Mouse (Mus musculus) liver, embryonic 14.5 days (tissue): ENCODE data around the gene Rin3. TPM values are rescaled to one million over a fixed set of nuclear protein-coding genes. Genes with fewer than 3 reads are reported as not detected.
A peak's percentile ranks its signal among the peaks of the same experiment; 100 is the strongest.

Source experiments
- ATAC-seq: fragments of 200-750 bp; cut with Nextera tagmentation; 2 replicates; pipeline ENCODE4 v1.8.0; 2017; ENCODE audit warnings: moderate number of reproducible peaks, mild to moderate bottlenecking, moderate library complexity; ENCODE audit not compliant: insufficient read depth
- DNase-seq, 3 experiments: peaks; one replicate each; pipeline ENCODE4 v3.0.0-alpha.2; 2012 to 2013; ENCODE audit warnings: low read depth in 3 of 3, low spot score in 3 of 3
- H3K27ac ChIP-seq: fragments of 300-500 bp; sonication (generic); 2 replicates; pipeline ENCODE4 v1.5.1; 2014; ENCODE audit warnings: moderate library complexity, mild to moderate bottlenecking, control low read depth, inconsistent platforms
- H3K27me3 ChIP-seq: fragments of 300-500 bp; sonication (generic); 2 replicates; pipeline ENCODE4 v1.6.1; 2014; ENCODE audit warnings: mild to moderate bottlenecking, low read length, moderate library complexity; ENCODE audit not compliant: control insufficient read depth, insufficient read depth
- H3K36me3 ChIP-seq: fragments of 300-500 bp; sonication (generic); replicated peaks from 2 replicates; pipeline ENCODE4 v1.6.1; 2014; ENCODE audit warnings: low read depth; ENCODE audit not compliant: control insufficient read depth, insufficient read depth
- H3K4me1 ChIP-seq, 2 experiments: fragments of 200-500 bp in 1 of 2; fragments of 300-500 bp in 1 of 2; sonication (generic) in 1 of 2; replicated peaks; 2 replicates each; pipeline ENCODE4 v1.6.1; 2012 to 2014; ENCODE audit warnings: antibody characterized with exemption in 1 of 2, inconsistent platforms in 1 of 2, low read length in 1 of 2; ENCODE audit not compliant: control insufficient read depth in 2 of 2, insufficient read depth in 2 of 2
- H3K4me2 ChIP-seq: fragments of 300-500 bp; sonication (generic); 2 replicates; pipeline ENCODE4 v1.6.1; 2014; ENCODE audit warnings: low read depth, mild to moderate bottlenecking, control low read depth, moderate library complexity
- H3K4me3 ChIP-seq, 2 experiments: fragments of 200-500 bp in 1 of 2; fragments of 300-500 bp in 1 of 2; sonication (generic) in 1 of 2; 2 replicates each; pipeline ENCODE4 v1.5.1; 2012 to 2014; ENCODE audit warnings: low read depth in 2 of 2, low read length in 2 of 2, mild to moderate bottlenecking in 2 of 2, control low read depth in 1 of 2, inconsistent platforms in 1 of 2, moderate library complexity in 1 of 2; ENCODE audit not compliant: insufficient read depth in 1 of 2
- H3K9ac ChIP-seq: fragments of 300-500 bp; sonication (generic); replicated peaks from 2 replicates; pipeline ENCODE4 v1.6.1; 2014; ENCODE audit warnings: mild to moderate bottlenecking, control low read depth, moderate library complexity
- H3K9me3 ChIP-seq: fragments of 300-500 bp; sonication (generic); 2 replicates; pipeline ENCODE4 v1.6.1; 2016; ENCODE audit warnings: low read length, mixed read lengths; ENCODE audit not compliant: control insufficient read depth
- CTCF ChIP-seq: IDR thresholded peaks from 2 replicates; pipeline ENCODE4 v1.5.1; 2016; ENCODE audit warnings: antibody characterized with exemption, low read depth, control low read depth
- EP300 ChIP-seq: IDR thresholded peaks from 2 replicates; pipeline ENCODE4 v1.6.1; 2016; ENCODE audit warnings: antibody characterized with exemption, low read depth
- WGBS: fragments of 180-500 bp; shearing (Covaris S2); extraction: QIAGEN DNeasy Blood & Tissue Kit; methylation state at CpG from one replicate; pipeline ENCODE4 v1.1.7; 2014; ENCODE audit not compliant: insufficient replicate concordance; 5-methylcytosine and 5-hydroxymethylcytosine counted together
- polyA plus RNA-seq, 2 experiments: library from polyadenylated mRNA; depleted of rRNA in 1 of 2; stranded (reverse) in 1 of 2; unstranded in 1 of 2; fragments of >200 nt; fragmentation: Nextera tagmentation in 1 of 2; extraction: Ambion mirVana in 1 of 2; gene quantifications; 2 replicates each; pipeline versions ENCODE4 v1.2.1 to v1.2.3; 2012 to 2014

Gene Rin3
- polyA plus RNA-seq (2012; rRNA removed) (3.1 and 3.2 TPM in 2 replicates), polyA plus RNA-seq (2014; fragmentation: Nextera tagmentation; extraction: Ambion mirVana) (4.5 and 5.2 TPM in 2 replicates)

DNA sequence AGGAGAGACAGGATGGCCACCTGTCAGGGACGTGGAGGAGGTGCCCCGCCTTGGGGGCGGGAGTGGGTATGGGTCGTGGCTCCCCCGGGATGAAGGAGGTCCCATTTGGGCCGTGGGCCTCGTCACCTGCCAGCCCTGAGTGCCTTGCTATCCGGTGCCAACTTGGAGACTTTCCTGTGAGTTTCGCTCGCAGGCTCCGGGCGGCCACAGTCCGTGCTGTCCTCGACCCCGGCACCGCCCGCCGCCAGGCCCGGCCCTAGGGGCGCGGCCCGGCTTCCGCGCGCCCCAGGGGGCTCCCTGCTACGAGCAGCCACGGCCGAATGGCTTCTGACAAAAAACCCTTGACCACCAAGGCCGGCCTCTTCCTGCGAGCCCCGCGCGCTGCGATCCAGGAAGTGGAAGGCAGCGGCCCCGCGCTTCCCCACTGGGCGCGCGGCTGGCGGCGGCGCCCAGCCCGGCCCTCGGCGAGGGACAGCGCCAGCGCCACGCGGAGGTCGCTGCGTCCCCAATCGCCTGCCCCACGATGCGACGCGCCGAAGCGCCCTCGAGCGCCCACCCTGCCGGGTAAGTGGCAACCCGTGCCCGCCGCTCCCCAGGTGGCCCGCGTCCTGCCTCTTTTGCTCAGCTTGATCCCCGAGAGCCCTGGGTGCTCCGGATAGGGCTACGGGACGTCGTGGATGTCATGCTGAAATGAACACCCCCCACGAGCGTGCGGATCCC, at the start of gene Rin3:
Gene Rin3, plus strand, starts transcription at position 286 of the 720 bp plus-strand sequence.
- Histone ChIP-seq H3K9ac (peak within 1 kb of the TSS; percentile 47), H3K27ac (peak within 1 kb of the TSS; percentile 31; the same call in 1 of the 2 replicates), H3K9me3 (no peaks in the 10 kb centered on the region), H3K4me2 (peak within 1 kb of the TSS; percentile 55), H3K4me1 (peaks cover 0 to 18% of the 10 kb centered on the region in 2 experiments; a peak in 2 of 4 replicates), H3K27me3 (peaks cover 6% of the 10 kb centered on the region), H3K4me3 (peak within 1 kb of the TSS; percentile 59 to 66), H3K36me3 (no peaks in the 10 kb centered on the region)
- DNase-seq: no peak
- whole genome bisulfite sequencing: 1% methylated on average over 75 of the region's 75 CpGs
- peak; percentile 36; the same call in 1 of the 2 replicates for ATAC-seq
- TF ChIP-seq EP300 (no peak), CTCF (no peak)

DNA sequence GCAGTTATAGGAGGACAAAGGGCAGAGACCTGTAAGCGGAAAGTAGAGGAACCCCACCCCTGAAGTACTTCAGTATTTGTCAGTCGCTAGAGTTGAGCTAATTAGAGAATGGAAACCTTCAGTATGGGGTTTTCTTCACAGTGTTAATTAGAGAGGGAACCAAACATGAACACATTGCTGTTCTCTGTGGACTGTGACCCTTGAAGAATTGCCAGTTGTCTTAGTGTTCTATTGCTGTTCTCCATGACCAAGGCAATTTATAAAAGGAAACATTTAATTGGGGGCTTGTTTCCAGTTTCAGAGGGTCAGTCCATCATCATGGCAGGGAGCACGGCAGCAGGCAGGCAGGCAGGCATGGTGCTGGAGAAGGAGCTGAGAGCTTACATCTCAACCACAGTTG, 47.3 kb upstream of the Rin3 start:
- Histone ChIP-seq H3K36me3 (no peaks in the 10 kb centered on the region), H3K4me2 (no peak overlapping the region), H3K27me3 (no peaks in the 10 kb centered on the region), H3K9me3 (no peaks in the 10 kb centered on the region), H3K9ac (no peak overlapping the region), H3K4me3 (no peak overlapping the region), H3K27ac (no peak overlapping the region), H3K4me1 (no peaks in the 10 kb centered on the region)
- TF ChIP-seq CTCF (no peak), EP300 (no peak)
- DNase-seq (no peak), ATAC-seq (no peak)
- WGBS: 62% methylated on average over 3 of the region's 3 CpGs

DNA sequence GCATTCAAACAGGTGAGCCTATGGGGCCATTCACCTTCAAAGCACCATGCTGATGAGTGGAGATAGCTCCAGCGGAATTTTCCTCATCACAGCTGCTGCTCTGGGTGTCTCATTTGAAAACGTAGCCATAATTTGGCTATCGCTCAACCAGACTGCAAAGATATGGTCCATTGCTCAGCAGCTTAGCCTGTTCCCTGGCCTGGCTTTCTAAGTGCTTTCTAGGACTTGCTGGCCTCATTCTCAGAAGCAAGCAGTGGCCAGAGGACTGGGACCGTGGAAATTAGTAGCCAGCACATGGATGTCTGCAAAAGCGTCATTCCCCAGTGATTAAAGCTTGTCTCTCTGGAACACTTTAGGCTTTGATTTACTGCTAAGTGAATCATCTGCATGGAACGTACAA, 46.5 kb upstream of the Rin3 start:
- Histone ChIP-seq H3K9me3 (no peaks in the 10 kb centered on the region), H3K4me1 (no peaks in the 10 kb centered on the region), H3K4me3 (no peak overlapping the region), H3K36me3 (no peaks in the 10 kb centered on the region), H3K4me2 (no peak overlapping the region), H3K9ac (no peak overlapping the region), H3K27ac (no peak overlapping the region), H3K27me3 (no peaks in the 10 kb centered on the region)
- TF ChIP-seq EP300 (no peak), CTCF (no peak)
- ATAC-seq: no peak
- DNase-seq: no peak
- WGBS: 68% methylated on average over 6 of the region's 6 CpGs

DNA sequence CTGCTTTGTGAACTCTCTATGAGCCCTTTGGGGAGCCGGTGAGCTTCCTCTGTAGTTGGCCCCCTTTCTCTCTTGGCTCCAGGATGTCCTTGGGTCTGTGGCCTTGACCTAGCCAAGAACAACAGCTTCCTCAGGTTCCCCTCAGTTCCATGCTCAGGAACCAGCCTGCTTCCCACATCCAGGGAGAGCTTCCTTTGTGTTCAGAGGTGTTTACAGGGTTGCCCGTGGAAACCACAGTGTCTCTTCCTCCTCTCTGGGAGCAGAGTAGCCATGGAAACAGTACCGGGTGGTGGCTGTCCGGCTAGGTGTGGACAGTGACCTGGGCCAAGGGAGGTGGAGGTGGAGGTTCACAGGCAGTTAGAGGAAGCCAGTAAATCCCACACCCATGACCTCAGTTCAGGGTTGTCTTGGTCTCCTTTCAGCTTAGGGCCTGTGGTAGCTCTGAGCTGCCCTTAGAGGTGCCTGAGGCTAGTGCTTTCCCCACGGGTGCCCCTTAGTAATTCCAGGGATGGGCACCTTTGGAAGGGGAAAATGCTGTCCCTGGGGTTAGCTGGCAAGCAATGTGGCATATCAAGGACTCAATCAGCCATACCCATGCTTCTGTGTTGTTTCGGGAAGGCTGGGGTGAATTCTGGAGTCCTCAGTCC, 40.6 kb upstream of the Rin3 start:
- H3K27ac ChIP-seq: no peak overlapping the region
- 45% methylated on average over 6 of the region's 6 CpGs for WGBS
- no peak overlapping the region for H3K9ac ChIP-seq
- no peaks in the 10 kb centered on the region for H3K4me1 ChIP-seq
- TF ChIP-seq CTCF (no peak), EP300 (no peak)
- ATAC-seq (no peak), DNase-seq (no peak)
- no peaks in the 10 kb centered on the region for H3K36me3 ChIP-seq
- H3K9me3 ChIP-seq: no peaks in the 10 kb centered on the region
- no peak overlapping the region for H3K4me2 ChIP-seq
- no peak overlapping the region for H3K4me3 ChIP-seq
- no peaks in the 10 kb centered on the region for H3K27me3 ChIP-seq

DNA sequence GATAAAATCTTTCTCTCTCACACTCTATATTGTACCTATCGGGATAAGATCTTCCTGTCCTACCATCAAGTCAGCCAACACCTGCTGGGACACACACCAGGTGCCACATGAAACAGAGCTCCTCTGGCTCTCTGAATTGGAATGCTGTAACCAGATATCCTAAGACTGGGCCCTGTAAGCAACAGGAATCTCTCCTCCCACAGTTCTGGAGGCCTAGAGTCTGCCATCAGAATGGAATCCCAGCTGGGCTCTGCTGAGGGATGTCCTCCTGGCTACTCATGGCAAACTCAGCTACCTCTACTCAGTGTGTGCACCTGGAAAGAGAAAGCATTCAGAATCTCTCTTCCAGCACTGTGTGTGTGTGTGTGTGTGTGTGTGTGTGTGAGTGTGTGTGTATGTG, 38.9 kb upstream of the Rin3 start:
- H3K36me3 ChIP-seq: no peaks in the 10 kb centered on the region
- DNase-seq: no peak
- no peak overlapping the region for H3K4me3 ChIP-seq
- H3K4me2 ChIP-seq: no peak overlapping the region
- TF ChIP-seq CTCF: no peak
- no peak for TF ChIP-seq EP300
- H3K9me3 ChIP-seq: no peaks in the 10 kb centered on the region
- no peak overlapping the region for H3K27ac ChIP-seq
- H3K27me3 ChIP-seq: no peaks in the 10 kb centered on the region
- WGBS: 77% methylated on average over 1 of the region's 1 CpGs
- H3K9ac ChIP-seq: no peak overlapping the region
- ATAC-seq: no peak
- H3K4me1 ChIP-seq: no peaks in the 10 kb centered on the region
